Mouse (Mus musculus) 3134 (cell line): ENCODE data around the gene Slc22a8.

Experiments used
- DNase-seq: peaks from one replicate; pipeline ENCODE4 v3.0.0-alpha.2; 2011; ENCODE audit warnings: low spot score; ENCODE audit not compliant: insufficient read length; ENCODE audit errors: extremely low read depth

Gene Slc22a8

GRCm38 (mm10) chr19:8590954-8591353, at the start of gene Slc22a8:
Gene Slc22a8, plus strand, starts transcription at chr19:8591254.
- DNase-seq: no peak

GRCm38 (mm10) chr19:8558897-8559296, 32.2 kb upstream of the Slc22a8 start:
- DNase-seq: no peak

- no peak for DNase-seq
Measured at GRCm38 (mm10) chr19:8564021-8564420, 27.0 kb upstream of the Slc22a8 start.

- DNase-seq: no peak
Measured at GRCm38 (mm10) chr19:8564469-8564868, 26.6 kb upstream of the Slc22a8 start.

DNA sequence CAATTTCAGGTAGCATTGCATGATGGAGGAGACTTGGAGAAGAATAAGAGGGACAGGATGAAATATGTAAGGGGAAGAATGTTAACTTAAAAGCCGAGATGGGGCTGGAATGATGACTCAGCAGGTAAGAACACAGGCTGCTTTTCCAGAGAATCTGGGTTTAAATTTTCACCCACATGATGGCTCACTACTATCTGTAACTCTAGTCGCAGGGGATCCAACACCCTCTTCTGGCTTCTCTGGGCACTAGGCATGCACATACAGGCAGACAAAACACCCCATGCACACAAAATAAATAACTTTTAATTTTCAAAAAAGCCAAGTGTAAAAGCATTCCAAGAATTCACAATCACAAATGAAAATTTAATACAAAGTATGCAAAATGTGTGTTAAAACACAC, 25.8 kb upstream of the Slc22a8 start:
- no peak for DNase-seq

DNA sequence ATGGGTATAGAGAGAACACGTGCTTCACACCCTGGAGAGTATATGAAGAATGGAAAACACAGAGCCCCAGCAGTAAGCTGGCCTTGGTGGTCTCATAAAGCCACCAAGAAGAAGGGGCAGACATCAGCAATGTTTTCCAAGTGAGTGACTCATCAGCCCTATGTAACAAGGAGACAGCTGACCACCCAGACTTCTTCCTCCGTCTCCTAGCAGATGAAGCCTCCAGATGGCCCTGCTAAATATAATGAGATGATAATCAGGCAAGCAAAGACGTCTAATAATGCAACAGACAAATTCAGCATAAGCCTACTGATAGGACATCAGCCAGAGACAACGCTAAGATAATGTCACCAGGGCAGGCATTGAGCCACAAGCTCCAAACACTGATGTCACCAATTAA, 25.1 kb upstream of the Slc22a8 start:
- no peak for DNase-seq

DNA sequence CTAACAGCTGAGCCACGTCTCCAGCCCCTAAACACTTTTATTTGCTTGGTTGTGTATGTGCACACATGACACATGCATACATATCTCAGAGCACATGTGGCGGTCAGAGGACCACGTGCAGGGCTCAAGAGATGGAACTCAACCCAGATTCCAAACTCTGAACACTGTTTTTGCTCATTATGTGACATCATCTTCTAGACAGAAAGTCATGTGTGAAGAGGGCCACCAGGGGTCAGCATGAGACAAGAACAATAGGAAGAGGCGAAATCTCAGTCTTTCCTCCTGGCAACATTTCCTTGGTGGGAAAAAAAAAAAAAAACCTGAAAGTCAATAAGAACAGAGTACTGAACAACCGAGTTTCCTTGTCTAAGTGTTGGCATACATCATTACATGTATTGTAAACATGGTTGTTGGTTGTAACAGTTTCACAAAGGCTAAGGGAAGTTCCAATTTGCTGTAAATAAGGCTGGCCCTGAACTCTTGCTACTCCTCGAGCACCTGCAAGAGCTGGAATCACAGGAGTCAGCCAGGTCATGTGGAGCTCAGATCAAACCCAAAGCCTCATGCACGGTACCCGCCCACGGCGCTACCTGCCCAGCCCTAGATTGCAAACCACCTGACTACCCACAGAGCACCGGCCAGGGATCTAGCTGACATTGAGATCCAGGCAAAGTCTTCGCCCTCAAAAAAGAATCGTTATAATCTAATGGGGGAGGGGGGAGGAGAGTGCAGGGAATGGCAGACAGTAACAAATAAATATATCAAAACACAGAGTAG, 23.8 kb upstream of the Slc22a8 start:
- no peak for DNase-seq

- no peak for DNase-seq
Measured at GRCm38 (mm10) chr19:8569453-8569863, 21.6 kb upstream of the Slc22a8 start.

GRCm38 (mm10) chr19:8570341-8571040, 20.6 kb upstream of the Slc22a8 start:
- DNase-seq: no peak

- DNase-seq: no peak
Measured at GRCm38 (mm10) chr19:8571746-8572145, 19.3 kb upstream of the Slc22a8 start.

- no peak for DNase-seq
Measured at GRCm38 (mm10) chr19:8572485-8572884, 18.6 kb upstream of the Slc22a8 start.

DNA sequence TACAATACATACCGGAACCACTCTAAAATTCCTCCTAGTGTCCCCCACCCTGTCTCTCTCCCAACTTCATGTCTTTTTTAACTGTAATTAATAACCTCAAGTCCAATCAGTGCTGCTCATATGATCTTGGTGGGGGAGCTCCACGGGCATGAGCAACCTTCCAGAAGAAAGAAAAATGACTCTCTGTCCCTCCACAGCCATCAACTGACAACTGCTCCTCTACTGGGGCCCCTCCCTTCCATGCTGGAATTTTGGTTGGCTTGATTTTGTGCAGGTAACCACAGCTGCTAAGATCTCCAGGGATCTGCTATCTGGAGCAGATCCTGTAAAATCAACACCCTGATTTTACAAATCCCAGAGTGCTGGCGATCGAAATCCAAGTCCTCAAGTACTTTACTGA, 13.6 kb upstream of the Slc22a8 start:
- DNase-seq: no peak

DNA sequence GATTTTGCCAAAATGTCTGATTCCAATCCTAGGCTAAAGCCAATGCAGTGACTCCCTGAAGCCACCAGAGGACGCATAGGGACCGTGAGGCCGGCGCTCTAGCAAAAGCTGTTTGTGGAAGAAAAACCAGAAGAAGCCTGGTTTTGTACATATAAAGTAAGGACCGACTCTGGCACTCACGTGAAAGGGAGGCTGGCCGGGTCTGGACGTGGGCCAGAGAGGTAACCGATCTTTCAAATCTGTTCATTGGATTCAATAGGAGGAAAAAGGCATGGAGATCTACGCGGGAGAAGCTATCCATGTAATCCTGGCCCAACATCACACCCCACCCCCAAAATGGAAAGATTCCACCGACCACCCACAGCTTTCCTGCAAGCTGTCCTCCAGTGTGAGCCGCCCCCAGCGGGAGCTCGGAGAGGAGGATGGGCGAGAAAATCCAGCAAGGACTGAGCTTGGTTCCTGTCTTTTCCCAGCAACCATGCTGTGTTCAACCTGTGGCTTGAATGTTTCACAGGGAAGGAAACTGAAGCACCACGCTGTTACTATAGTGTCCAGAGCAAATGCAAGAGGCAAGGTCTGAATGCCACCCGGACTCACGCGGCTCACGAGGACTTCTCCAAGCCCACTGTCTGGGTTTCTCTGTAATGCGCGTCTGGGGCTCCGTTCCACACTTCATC, 12.6 kb upstream of the Slc22a8 start:
- no peak for DNase-seq

- DNase-seq: no peak
Measured at GRCm38 (mm10) chr19:8578970-8579342, 12.1 kb upstream of the Slc22a8 start.

DNA sequence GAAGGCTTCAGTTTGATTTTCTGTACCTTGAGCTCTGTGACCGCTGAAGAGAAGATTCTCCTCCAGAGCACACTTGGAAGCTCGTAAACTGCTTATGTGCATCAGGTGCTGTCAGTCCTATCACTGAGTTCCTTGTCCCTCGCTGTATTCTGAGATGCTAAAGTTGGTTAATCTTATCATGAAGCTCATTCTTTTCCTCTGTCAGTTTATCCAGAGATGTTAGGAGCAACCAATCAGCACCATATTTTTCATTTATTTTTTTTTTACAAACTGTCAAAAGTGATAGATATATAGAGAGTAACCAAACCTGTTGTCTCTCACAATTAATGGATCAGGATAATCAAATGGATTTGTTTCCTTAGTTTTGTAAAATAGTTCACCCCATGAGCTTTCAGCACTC, 5.8 kb upstream of the Slc22a8 start:
- no peak for DNase-seq

GRCm38 (mm10) chr19:8585899-8586298, 5.2 kb upstream of the Slc22a8 start:
- no peak for DNase-seq

- no peak for DNase-seq
Measured at GRCm38 (mm10) chr19:8586350-8586749, 4.7 kb upstream of the Slc22a8 start.

DNA sequence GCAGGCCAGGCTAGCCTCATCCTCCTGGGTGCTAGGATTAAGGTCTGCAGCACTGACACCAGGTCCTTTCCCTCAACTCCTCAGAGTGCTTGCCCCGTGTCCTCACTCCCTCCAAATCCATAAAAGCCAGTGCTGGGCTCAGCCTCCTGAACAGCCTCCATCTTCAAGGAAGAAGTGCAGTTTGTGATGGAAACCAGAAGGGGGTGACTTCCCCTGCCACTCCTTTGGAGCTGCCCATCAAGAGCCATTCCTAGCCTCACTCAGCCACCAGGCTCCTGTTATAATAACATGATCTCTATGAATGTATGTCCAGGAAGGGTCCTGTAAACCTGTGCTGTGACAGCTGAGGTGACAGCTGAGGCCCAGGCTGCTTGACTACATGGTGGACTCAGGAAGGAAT, 3.7 kb upstream of the Slc22a8 start:
- no peak for DNase-seq

DNA sequence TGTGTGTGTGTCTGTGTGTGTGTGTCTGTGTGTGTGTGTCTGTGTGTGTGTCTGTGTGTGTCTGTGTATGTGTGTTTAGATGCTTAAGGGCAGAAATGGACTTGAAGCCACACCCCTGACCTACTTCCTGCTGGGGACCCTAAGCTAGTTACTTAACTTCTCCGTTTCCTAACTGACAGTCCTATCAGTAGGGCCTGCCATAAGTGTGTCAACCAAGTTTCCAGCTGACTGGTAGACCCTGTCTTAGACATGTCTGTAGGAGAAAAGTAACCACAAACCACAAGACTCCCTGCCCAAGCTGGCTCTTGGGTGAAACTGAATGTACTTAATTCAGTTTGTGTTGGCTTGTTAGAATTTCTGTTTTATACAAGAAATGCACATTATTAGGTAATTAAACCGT, 1.1 kb downstream of the Slc22a8 start:
- DNase-seq: no peak

- no peak for DNase-seq
Measured at GRCm38 (mm10) chr19:8592873-8593408, 1.9 kb downstream of the Slc22a8 start.

GRCm38 (mm10) chr19:8593833-8594232, 2.8 kb downstream of the Slc22a8 start:
- DNase-seq: no peak
